Mouse (Mus musculus): ENCODE results near the gene BC024978. TPM values are rescaled to one million over a fixed set of nuclear protein-coding genes. Genes with fewer than 3 reads are reported as not detected.

Gene BC024978
- polyA plus RNA-seq, 1 experiment from 2014 or later: 3.2 TPM

DNA sequence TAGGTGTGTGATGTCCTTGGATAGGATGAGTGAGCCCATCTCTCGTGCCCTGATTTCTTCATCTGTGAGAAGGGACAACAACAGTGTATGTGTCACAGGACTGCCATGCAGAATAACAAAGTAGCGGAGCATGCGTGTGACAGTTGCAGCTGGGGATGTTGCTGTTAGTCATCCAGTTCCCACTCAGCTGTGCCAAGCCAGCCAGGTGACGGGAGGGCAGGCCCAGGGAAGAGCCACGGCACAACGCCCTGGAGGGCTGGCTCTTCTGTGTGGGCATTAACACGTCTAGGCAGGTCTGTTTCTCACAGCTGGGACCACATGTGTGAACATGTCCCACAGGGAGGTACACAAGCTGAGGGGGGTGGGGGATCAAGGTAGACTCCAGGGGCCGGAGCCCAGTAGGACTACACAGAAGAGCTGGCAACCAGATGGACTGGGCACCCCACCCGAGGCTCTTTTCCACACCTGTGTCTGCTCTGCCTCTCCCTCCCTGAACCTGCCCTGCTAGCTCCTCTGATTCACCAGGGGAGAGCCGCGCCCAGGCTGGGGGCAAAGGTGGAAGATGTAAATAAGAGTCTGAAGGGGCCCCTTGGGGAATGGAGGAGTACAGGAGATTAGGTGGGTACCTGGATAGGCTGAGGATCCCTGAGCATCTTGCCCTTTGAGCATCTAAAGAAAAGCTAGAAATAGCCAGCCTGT is 29.4 kb downstream of the BC024978 start:
- DNase-seq (ENCODE audit: low spot score): no peak
- H3K36me3 ChIP-seq (ENCODE audit: control insufficient read depth, insufficient read depth, low read length): no peaks in the 10 kb centered on the region; the same call in 1 of the 2 replicates
- no peaks in the 10 kb centered on the region for H3K27me3 ChIP-seq (replicated peaks; ENCODE audit: control insufficient read depth, insufficient read depth, low read length)
- WGBS: 78% methylated on average over 11 of the region's 11 CpGs
- H3K9ac ChIP-seq (ENCODE audit: low read length): peak overlapping the region; percentile 79
- H3K4me1 ChIP-seq (ENCODE audit: control insufficient read depth, insufficient read depth, low read length): peaks cover 37% of the 10 kb centered on the region
- peak overlapping the region; percentile 92 for H3K4me2 ChIP-seq (ENCODE audit: low read length)
- H3K27ac ChIP-seq (ENCODE audit: low read depth, low read length): no peak overlapping the region
- ATAC-seq: no peak
- no peaks in the 10 kb centered on the region for H3K9me3 ChIP-seq (replicated peaks; ENCODE audit: control insufficient read depth, low read length)
- no peak overlapping the region for H3K4me3 ChIP-seq (ENCODE audit: low read depth, low read length)

DNA sequence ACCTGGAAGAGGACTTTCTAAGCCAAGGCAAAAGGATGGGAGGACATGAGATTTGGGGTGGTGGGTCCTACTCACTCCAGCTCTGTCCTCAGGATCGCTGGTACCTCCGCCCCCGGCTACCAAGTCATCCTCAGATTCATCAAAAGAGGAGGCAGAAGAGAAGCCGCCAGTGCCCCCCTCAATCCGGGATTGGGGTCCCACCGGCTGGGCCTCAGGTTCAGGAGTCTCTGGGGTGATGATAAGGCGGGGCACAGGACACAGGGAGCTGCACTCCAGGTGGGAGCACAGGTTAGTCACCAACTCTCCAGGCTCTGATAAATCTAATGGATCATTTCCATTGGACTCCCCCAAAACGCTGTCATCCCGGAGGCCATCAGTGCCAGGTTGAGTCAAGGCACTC is 31.7 kb downstream of the BC024978 start:
- H3K4me3 ChIP-seq (ENCODE audit: low read depth, low read length): peak overlapping the region; percentile 66
- DNase-seq (ENCODE audit: low spot score) (no peak), ATAC-seq (no peak)
- no peak overlapping the region for H3K27ac ChIP-seq (ENCODE audit: low read depth, low read length)
- 29% methylated on average over 9 of the region's 9 CpGs for whole genome bisulfite sequencing
- H3K27me3 ChIP-seq (replicated peaks; ENCODE audit: control insufficient read depth, insufficient read depth, low read length): no peaks in the 10 kb centered on the region
- peaks cover 37% of the 10 kb centered on the region for H3K4me1 ChIP-seq (ENCODE audit: control insufficient read depth, insufficient read depth, low read length)
- peak overlapping the region; percentile 79 for H3K9ac ChIP-seq (ENCODE audit: low read length)
- no peaks in the 10 kb centered on the region for H3K36me3 ChIP-seq (ENCODE audit: control insufficient read depth, insufficient read depth, low read length)
- no peaks in the 10 kb centered on the region for H3K9me3 ChIP-seq (replicated peaks; ENCODE audit: control insufficient read depth, low read length)
- peak overlapping the region; percentile 92 for H3K4me2 ChIP-seq (ENCODE audit: low read length)

DNA sequence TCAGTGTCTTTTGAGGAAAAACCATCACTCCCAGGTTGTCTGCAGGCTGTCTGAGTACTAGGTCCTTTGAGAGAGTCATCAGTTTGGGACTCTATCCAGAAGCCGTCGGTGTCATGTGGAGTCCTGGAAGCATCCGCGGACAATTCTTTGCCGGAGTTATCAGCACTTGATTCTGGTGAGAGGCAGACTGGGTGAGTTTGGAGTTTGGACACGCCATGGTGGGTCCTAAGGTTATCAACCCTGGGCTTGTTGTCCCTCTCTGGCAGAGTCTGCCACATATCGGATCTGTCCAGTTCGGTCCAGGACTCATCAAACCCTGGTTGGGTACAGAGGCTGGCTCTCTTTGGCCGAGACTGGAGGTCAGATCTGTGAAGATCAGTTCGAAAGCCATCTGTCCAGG is 32.1 kb downstream of the BC024978 start:
- DNase-seq (ENCODE audit: low spot score) (no peak), ATAC-seq (no peak)
- H3K4me1 ChIP-seq (ENCODE audit: control insufficient read depth, insufficient read depth, low read length): peaks cover 37% of the 10 kb centered on the region
- H3K9me3 ChIP-seq (replicated peaks; ENCODE audit: control insufficient read depth, low read length): no peaks in the 10 kb centered on the region
- H3K4me2 ChIP-seq (ENCODE audit: low read length): peak overlapping the region; percentile 92
- H3K9ac ChIP-seq (ENCODE audit: low read length): peak overlapping the region; percentile 79
- H3K36me3 ChIP-seq (ENCODE audit: control insufficient read depth, insufficient read depth, low read length): no peaks in the 10 kb centered on the region
- 2% methylated on average over 10 of the region's 10 CpGs for WGBS
- no peaks in the 10 kb centered on the region for H3K27me3 ChIP-seq (replicated peaks; ENCODE audit: control insufficient read depth, insufficient read depth, low read length)
- peak overlapping the region; percentile 66 for H3K4me3 ChIP-seq (ENCODE audit: low read depth, low read length)
- peak overlapping the region; percentile 70; the same call in 1 of the 2 replicates for H3K27ac ChIP-seq (ENCODE audit: low read depth, low read length)

DNA sequence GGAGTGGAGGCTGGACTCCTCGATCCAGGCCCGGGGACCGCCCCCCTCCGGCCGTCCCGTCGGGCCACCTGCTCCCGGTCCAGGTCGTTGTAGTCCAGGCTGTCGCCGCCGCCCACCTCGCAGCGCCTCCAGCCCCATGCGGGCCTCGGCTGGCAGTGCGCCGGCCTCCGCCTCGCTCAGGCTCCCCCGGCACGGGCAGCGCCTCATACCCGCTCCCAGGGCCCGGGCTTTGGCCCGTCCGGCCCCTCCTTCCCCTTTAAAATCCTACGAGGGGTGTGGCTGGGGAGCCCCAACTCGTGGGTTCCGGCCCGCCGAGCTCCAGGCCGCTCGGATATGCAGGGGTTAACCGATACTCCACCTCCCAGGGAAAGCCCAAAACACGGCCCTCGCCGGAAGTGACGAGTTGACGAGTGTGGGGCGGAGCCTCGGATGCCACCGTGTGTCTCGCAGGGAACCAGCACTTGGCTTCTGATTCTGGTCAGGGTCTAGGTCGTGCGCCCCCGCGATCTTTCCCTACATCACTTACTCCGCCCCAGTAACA is 32.8 kb downstream of the BC024978 start, which contains the start of gene Itpkc:
Gene Itpkc, minus strand, starts transcription at position 381 of the 541 bp plus-strand sequence.
- peaks cover 38% of the 10 kb centered on the region for H3K4me1 ChIP-seq (ENCODE audit: control insufficient read depth, insufficient read depth, low read length)
- H3K27me3 ChIP-seq (replicated peaks; ENCODE audit: control insufficient read depth, insufficient read depth, low read length): no peaks in the 10 kb centered on the region
- H3K27ac ChIP-seq (ENCODE audit: low read depth, low read length): peak within 1 kb of the TSS; percentile 70
- DNase-seq (ENCODE audit: low spot score): peak; percentile 98
- peak within 1 kb of the TSS; percentile 92 for H3K4me2 ChIP-seq (ENCODE audit: low read length)
- 0% methylated on average over 45 of the region's 49 CpGs for WGBS
- peak within 1 kb of the TSS; percentile 66 for H3K4me3 ChIP-seq (ENCODE audit: low read depth, low read length)
- H3K36me3 ChIP-seq (ENCODE audit: control insufficient read depth, insufficient read depth, low read length): no peaks in the 10 kb centered on the region
- peak; percentile 84 for ATAC-seq
- H3K9me3 ChIP-seq (replicated peaks; ENCODE audit: control insufficient read depth, low read length): no peaks in the 10 kb centered on the region
- peak within 1 kb of the TSS; percentile 79 for H3K9ac ChIP-seq (ENCODE audit: low read length)

DNA sequence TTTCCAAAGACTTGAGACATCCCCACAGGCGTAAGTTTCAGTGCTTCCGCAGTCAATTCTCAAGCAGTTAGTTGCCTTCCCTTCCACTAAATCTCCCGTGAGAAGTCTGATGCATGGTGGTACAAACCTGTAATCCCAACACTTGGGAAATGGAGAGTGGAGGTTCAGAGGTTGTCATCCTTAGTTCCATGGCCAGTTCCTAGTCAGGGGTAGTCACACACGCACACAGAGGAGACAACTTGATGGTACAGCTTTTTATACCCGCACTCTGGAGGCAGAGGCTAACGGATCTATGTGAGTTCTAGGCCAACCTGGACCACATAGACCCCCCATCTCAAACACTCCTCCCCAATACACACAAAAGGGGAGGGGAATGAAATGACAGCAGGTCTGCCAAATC is 33.3 kb downstream of the BC024978 start:
- Histone ChIP-seq H3K36me3 (ENCODE audit: control insufficient read depth, insufficient read depth, low read length) (no peaks in the 10 kb centered on the region), H3K4me1 (ENCODE audit: control insufficient read depth, insufficient read depth, low read length) (peaks cover 43% of the 10 kb centered on the region), H3K27ac (ENCODE audit: low read depth, low read length) (peak overlapping the region; percentile 70), H3K4me2 (ENCODE audit: low read length) (peak overlapping the region; percentile 92), H3K9ac (ENCODE audit: low read length) (peak overlapping the region; percentile 79), H3K27me3 (replicated peaks; ENCODE audit: control insufficient read depth, insufficient read depth, low read length) (no peaks in the 10 kb centered on the region), H3K9me3 (replicated peaks; ENCODE audit: control insufficient read depth, low read length) (no peaks in the 10 kb centered on the region), H3K4me3 (ENCODE audit: low read depth, low read length) (peak overlapping the region; percentile 66)
- DNase-seq (ENCODE audit: low spot score) (no peak), ATAC-seq (no peak)
- 15% methylated on average over 6 of the region's 6 CpGs for WGBS

DNA sequence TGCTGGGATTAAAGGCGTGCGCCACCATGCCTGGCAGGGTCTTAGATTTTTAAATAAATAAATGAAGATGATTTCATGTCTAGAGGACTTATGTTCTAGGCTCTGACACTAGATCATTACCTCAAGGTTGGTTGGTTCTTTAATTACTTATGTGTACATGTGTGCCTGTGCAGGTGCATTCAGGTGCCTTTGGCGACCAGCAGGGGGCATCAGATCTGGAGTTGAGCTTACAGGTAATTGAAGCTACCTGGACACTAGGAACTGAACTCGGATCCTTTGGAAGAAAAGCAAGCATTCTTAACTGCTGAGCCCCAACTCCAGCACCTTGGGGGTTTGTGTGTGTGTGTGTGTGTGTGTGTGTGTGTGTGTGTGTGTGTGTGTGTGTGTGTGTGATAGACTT is 35.2 kb downstream of the BC024978 start:
- H3K4me1 ChIP-seq (ENCODE audit: control insufficient read depth, insufficient read depth, low read length): peaks cover 28% of the 10 kb centered on the region
- 73% methylated on average over 4 of the region's 4 CpGs for WGBS

DNA sequence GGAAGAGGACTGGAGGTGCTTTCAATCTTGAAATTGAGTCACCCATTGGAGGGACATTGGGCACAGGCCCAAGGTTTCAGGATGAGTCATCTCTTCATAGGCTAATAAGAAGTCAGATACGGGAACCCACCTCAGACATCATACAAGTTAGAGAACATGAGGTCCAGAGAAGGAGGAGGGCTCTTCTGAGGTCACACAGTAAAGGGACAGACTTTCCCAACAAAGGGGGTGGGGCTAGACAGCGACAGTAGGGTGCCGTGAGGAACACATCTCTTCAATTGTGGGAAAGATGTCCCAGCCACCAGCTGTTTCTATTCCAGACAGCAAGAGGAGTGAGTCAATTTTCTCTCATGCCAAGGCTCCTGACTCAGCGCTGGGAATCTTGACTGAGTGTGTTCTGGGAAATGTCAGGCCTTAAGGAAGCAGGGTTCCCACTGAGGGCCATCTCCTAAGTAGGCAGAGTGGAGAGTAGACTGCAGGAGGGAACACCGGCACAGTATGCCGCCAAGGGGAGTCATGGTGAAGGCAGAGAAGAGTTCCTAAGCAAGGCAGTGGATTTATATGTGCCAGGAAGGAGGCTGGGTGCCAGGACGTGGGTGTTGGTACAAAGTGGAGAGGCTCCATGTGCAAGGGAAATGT is 36.2 kb downstream of the BC024978 start:
- ATAC-seq (no peak), DNase-seq (ENCODE audit: low spot score) (no peak)
- WGBS: 79% methylated on average over 7 of the region's 7 CpGs
- Histone ChIP-seq H3K9me3 (replicated peaks; ENCODE audit: control insufficient read depth, low read length) (no peaks in the 10 kb centered on the region), H3K4me2 (ENCODE audit: low read length) (no peak overlapping the region), H3K4me3 (ENCODE audit: low read depth, low read length) (no peak overlapping the region), H3K9ac (ENCODE audit: low read length) (no peak overlapping the region), H3K36me3 (ENCODE audit: control insufficient read depth, insufficient read depth, low read length) (no peaks in the 10 kb centered on the region), H3K27me3 (replicated peaks; ENCODE audit: control insufficient read depth, insufficient read depth, low read length) (no peaks in the 10 kb centered on the region), H3K27ac (ENCODE audit: low read depth, low read length) (no peak overlapping the region), H3K4me1 (ENCODE audit: control insufficient read depth, insufficient read depth, low read length) (peaks cover 17% of the 10 kb centered on the region)

More for the DNA sequence above, 35.2 kb downstream of the BC024978 start:
- no peaks in the 10 kb centered on the region for H3K36me3 ChIP-seq (ENCODE audit: control insufficient read depth, insufficient read depth, low read length)
- DNase-seq (ENCODE audit: low spot score) (no peak), ATAC-seq (no peak)
- no peaks in the 10 kb centered on the region for H3K27me3 ChIP-seq (replicated peaks; ENCODE audit: control insufficient read depth, insufficient read depth, low read length)
- H3K4me2 ChIP-seq (ENCODE audit: low read length): no peak overlapping the region
- H3K27ac ChIP-seq (ENCODE audit: low read depth, low read length): no peak overlapping the region
- no peak overlapping the region for H3K9ac ChIP-seq (ENCODE audit: low read length)
- H3K9me3 ChIP-seq (replicated peaks; ENCODE audit: control insufficient read depth, low read length): no peaks in the 10 kb centered on the region
- no peak overlapping the region for H3K4me3 ChIP-seq (ENCODE audit: low read depth, low read length)

DNA sequence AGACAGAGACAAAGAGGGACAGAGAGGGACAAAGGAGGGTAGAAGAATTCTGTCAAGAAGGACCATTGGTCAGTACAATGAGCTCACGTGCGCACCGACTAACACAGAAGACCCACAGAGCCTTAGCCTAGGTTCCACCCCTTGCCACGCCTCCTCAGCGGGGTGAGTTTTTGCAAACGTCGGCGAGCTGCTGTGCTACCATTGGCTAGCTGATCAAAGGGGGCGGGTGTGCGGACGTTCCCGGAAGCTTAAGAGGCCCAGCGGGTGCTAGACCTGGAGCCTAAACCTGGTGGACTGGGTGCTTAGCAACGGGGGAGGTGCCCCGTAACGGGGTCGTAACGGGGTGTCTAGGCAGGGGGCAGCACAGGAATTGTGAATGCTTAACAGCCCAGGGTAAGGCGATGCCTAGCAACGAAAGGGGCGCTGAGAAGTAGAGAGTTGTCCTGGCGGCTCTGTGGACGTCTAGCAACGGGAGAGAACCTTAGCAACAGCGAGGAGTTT is 37.2 kb downstream of the BC024978 start, which contains the start of gene Coq8b:
Gene Coq8b, plus strand, starts transcription at position 243 of the 501 bp plus-strand sequence.
- Histone ChIP-seq H3K27me3 (replicated peaks; ENCODE audit: control insufficient read depth, insufficient read depth, low read length) (no peaks in the 10 kb centered on the region), H3K27ac (ENCODE audit: low read depth, low read length) (peak within 1 kb of the TSS; percentile 79), H3K36me3 (ENCODE audit: control insufficient read depth, insufficient read depth, low read length) (no peaks in the 10 kb centered on the region), H3K4me1 (ENCODE audit: control insufficient read depth, insufficient read depth, low read length) (peaks cover 7% of the 10 kb centered on the region), H3K4me2 (ENCODE audit: low read length) (peak within 1 kb of the TSS; percentile 68), H3K9ac (ENCODE audit: low read length) (peak within 1 kb of the TSS; percentile 57), H3K9me3 (replicated peaks; ENCODE audit: control insufficient read depth, low read length) (no peaks in the 10 kb centered on the region), H3K4me3 (ENCODE audit: low read depth, low read length) (peak within 1 kb of the TSS; percentile 50)
- DNase-seq (ENCODE audit: low spot score): peak; percentile 98
- 0% methylated on average over 25 of the region's 25 CpGs for WGBS
- ATAC-seq: peak; percentile 94

Data from forebrain, embryonic 14.5 days (tissue).